Mouse (Mus musculus): ENCODE data around the gene Col6a6.

The Col6a6 gene

DNA sequence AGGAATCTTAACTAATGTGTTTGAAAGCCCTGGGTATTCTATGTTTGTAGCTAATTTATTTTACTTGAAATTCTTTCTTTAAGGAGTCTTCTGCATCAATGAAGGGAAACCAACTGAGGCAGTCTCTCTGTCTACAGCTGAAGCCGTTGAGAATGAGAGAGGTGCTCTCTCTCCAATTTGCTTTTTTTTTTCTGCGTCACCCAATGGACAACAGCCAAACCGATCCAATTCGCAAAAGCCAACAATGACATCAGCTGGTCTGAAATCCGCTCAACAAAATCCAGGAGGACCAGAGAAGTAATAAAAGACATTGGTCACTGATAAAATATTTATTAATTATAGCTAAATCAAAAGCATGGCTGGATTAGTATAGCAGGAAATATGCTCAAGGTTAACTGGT, 26.5 kb downstream of the Col6a6 start:
- no peak for DNase-seq (ENCODE audit: low read depth, low spot score)

DNA sequence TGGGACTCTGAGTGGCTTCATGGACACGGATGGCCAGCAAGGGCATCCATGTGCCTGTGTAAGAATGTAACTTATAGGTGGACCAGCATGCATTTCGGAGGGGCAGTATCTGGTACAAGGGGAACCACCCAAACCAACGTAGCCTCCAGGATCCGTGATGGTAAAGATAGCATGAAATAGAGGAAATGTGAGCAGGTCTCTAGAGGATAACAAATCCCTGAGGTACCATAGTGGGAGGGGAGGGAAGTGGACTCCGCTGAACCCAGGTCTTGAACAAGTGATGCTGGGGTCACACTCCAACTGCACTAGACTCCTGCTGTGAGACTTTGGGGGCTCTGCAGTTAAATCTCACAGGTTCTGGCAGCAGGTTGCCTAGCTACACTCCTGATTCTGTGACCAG, 27.7 kb downstream of the Col6a6 start:
- DNase-seq (ENCODE audit: low read depth, low spot score) = no peak

DNA sequence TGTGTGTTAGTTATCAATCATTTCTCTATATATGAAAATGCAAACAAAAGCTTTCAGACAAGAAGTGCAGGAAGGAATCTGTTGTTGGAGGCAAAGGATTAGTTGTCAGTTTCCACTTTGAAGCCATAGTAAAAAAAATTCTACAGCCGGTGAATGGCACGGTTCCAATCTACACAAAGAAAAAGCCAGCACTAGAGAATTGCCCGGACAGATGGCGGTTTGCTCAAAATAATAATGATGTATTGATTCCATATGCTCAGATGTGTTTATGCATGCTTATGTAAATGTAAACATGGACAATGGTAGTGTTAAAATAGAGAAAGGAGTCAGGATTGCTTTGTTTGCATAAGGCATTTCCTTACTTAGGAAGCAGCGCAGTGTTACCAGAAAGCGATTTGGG, 31.8 kb downstream of the Col6a6 start:
- DNase-seq (ENCODE audit: low read depth, low spot score) = no peak

DNA sequence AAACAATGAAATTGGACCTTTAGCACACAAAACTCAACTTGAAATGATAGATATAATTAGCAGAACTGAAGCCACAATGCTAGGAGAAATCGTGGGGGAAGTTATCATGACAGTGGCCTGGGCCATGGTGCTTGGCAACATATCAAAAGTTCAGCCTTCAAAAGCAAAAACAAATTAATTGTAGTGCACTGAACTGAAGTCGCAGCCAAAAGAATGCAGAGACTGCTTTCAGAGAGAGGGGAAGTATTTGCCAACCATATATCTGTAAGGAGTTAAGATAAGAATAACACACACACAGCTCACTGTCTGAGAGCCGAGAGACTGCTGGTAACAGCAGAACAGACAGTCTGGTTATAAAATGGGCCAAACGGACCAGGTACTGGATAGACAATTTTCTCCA, 33.0 kb downstream of the Col6a6 start:
- DNase-seq (ENCODE audit: low read depth, low spot score) = no peak

DNA sequence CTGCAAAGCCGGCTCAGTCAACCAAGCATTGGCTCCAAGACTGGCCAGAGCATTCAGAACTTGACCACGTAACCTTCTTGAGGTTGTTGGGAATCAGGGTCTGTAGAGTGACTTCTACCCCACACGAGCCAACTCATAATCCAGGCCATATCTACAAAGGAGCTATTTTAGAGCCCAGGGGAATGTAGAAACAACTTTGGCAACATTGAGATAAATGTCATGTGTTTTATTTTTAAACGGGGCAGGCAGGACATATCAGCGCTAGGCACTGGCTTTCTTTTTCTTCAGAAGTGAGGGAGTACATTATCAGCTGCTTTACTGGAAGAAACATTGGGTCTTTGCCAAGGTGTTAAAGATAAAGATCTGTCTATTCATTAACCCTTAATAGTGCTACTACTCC, 36.1 kb downstream of the Col6a6 start:
- DNase-seq (ENCODE audit: low read depth, low spot score) = no peak

DNA sequence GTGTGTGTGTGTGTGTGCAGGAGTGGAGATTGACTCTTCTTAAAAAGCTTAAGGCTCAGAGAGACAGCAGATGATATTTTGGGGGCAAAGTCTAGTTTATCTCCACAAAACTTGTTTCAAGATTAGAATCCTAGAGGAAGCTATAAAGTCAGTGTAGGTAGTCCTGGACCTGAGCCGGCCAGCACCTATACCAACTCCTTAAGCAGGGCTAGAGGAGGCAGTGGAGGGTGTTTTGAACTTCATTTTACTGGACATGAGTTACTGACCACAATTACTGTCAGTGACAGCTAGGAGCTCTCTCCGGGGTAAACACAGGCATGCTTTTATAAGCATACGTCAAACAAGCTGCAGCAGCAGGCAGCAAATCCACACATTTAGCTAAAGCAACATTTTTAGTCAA, 39.8 kb downstream of the Col6a6 start:
- no peak for DNase-seq (ENCODE audit: low read depth, low spot score)

DNA sequence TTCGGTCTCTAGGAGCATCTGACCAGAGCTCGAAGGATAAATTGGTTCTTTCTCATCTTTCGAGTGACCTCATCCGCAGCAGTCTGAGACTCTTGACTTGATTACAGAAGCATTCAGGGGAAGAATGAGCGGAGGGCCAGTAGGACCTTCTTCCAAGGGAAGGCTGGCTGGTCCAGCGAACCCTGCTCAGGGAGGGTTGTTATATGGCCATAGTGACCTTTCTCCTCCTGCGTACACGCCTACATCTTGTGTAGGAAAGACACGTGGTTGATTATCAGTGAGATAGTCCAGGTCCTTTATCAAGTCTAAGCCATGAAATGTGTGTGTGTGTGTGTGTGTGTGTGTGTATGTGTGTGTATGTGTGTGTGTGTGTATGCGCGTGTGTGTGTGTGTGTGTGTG, 40.2 kb downstream of the Col6a6 start:
- DNase-seq (ENCODE audit: low read depth, low spot score) = no peak

DNA sequence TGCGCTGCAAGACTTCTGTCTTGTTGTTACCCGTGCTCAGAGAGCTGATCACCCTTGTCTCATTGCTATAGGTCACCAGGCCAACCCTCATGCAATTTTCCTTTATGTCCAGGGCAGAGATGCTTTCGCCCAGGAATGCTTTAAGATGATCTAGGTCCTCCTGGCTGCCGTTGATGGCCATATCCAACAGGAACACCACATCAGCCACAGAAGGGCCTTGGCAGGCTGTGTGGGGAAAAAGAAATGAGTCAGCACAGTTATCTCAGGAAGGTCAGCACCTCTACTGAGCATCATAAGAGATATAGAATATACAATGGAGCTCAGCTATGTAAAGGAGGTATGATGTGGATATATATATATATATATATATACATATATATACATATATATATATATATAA, 43.9 kb downstream of the Col6a6 start:
- no peak for DNase-seq (ENCODE audit: low read depth, low spot score)

DNA sequence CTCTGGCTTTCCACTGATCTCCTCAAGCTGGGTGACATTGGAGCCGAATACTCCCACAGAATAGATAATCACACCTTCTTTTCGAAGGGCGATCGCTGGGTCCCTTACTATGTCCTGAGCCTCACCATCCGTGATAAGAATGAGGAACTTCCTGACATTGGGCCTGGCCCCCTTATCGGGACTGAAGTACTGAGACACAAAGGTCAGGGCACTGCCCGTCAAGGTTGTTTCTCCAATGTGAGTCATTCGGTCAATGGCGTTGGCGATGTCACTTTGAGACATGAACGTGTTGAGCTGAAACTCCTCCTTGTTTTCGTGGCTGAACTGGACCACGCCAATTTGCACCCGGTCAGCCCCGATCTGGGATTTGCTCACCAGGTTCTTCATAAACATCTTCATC, 47.3 kb downstream of the Col6a6 start:
- no peak for DNase-seq (ENCODE audit: low read depth, low spot score)

DNA sequence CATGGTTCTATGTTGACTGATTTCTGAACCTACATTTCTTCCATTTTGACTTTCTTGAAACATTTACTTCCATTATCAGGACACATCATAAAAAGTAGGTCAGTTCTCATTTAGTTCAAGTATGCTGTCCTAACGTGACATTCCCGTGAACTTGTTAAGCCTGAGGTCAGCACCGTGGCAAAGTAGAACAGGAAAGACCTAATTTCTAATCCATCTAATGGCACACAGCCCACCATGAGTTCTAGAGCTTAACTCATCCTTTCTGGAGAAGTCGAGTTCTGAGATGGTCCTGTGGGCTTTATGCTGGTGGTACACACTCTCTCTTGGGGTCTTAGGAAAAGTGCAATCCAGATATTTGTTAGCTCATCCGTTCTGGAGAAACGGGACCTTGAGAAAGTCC, 49.2 kb downstream of the Col6a6 start:
- DNase-seq (ENCODE audit: low read depth, low spot score) = no peak

DNA sequence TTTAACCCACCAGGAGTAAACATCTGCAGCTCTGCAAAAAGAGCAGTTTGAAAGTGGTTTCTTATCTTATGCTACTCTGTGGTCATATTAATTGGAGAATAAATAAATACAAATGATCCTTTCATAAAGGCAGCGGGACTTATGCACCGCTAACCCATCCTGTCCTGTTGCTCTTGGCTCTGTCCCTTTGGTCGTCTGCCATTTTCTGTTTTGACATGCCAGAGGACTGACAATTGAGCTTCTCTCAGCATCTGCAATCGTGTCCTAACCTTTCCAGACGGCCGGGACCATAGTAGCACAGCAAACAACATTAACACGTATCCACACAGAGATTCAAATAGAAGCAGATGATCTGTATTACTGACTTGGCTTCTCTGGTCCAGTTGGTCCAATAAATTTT, 53.1 kb downstream of the Col6a6 start:
- DNase-seq (ENCODE audit: low read depth, low spot score) = no peak

DNA sequence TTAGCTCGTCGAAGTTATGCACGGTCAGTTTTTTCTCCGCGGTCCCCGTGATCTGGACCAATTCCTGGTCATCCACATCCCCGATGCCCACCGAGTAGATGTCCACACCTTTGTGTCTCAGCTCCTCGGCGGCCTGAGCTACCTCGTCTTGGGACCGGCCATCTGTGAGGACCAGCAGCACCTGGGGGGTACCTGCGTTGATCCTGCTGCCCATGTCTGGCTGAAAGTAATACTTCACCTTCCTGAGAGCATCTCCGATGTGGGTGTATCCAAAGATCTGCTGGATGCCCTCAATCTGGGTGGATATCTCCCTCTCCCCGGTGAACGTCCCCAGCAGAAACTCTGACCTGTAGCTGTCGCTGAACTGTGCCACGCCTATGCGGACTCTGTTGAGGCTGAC, 53.6 kb downstream of the Col6a6 start:
- DNase-seq (ENCODE audit: low read depth, low spot score) = no peak

DNA sequence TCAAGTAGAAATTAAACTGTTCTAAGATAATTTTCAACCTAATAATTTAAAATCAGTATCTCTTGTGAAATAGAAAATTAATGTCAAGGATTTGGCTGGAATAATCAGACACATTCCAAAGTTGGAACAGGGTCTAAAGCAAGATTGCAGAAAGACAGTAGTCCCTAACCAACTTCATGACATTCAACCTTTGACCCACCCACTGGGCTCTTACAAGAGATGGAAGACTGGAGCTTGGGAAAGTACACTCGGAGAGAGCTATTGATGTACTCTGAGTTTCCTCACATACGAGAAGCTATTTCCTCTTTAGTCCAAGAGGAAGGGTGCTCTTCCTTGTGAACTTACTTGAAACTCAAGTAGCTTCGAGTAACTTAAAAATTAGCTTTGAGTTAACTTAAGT, 56.6 kb downstream of the Col6a6 start:
- no peak for DNase-seq (ENCODE audit: low read depth, low spot score)

DNA sequence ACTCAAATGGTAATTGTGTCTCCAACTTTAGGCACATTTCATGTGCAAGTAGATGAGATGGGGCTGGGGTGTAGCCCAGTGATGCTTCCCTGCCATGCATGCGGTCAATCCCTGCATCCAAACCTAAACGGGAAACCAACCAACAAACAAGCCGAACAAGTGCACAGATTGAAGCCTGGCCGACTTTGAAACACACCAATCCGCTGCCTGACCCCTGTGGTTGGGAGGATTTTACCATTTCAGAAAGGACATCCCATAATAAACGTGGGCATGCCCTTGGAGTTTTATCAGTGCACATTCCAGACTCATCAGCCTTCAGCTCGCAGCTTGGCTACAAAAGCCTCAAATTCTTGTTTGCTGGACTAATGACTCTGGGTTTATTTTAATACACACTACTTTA, 57.3 kb downstream of the Col6a6 start:
- no peak for DNase-seq (ENCODE audit: low read depth, low spot score)

DNA sequence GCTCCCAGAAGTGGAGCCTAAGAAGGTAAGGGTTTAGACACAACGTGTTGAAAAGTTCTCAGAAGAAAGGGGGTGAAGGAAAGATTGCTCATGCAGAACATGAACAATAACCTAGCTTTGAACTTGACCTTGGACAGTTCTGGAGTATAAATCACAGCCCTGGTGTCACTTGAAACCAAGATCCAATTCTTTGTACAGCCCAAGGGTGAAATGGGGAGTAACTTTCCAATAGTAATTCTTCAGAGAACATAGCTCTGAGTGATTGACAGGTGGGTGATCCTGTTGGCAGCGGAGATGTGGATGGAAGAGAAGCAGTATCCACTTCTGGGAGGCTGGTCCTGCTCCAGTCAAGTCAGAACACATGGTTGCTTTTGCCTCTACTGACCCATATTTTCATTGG, 62.1 kb downstream of the Col6a6 start:
- DNase-seq (ENCODE audit: low read depth, low spot score) = no peak

DNA sequence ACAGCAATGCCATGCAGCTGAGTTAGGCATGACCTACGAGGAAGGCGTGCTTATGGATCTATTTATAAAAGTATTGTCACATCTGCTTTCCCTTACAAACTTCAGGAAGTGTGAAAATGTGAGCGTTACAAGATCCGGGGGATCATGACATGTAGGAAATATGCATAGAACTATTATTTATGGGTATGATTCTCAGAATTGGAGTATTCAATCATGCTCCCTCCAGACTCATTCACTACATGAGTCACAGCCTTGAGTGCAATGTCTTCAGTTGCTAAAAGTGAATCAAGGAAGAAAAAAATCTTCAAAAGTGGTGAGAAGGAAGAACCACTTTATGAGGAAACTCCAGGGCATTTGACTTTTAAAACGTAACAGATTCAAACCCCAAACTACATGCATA, 63.3 kb downstream of the Col6a6 start:
- DNase-seq (ENCODE audit: low read depth, low spot score) = no peak

DNA sequence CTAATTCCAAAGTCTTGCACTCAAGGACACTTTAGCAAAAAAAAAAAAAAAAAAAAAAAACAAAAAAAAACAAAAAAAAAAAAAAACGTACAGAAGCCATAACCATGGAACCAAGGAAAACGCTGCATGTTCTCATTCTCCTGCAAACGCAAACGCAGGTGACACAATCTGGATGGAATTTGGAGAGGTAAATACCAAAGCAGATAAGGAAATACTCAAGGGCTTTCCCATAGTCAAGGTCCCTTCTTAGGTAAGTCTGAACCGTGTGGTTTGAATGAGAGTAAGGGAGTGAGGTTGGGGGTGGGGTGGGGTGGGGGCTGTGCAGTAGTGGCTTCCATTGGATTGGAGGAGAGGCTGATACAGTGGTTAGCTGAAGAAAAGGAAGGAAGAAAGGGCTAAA, 63.8 kb downstream of the Col6a6 start:
- DNase-seq (ENCODE audit: low read depth, low spot score) = no peak

DNA sequence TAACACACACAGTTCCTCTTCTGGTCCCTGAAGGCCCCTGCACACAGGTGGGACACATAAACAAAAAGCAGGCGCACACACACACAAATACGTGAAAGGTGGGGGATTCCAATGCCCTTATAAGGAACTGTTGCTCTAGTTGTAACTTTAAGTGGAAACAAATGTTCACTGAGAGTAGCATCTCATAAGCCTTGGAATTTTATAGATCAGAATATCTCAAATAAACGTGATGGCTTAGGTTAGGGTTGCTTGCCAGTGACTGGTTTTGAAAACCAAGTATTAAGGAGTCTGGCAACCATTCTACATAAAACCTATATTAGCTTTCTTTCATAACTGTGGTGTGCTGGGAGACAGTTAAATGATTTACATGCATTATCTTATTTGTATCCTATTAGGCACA, 64.3 kb downstream of the Col6a6 start:
- no peak for DNase-seq (ENCODE audit: low read depth, low spot score)

DNA sequence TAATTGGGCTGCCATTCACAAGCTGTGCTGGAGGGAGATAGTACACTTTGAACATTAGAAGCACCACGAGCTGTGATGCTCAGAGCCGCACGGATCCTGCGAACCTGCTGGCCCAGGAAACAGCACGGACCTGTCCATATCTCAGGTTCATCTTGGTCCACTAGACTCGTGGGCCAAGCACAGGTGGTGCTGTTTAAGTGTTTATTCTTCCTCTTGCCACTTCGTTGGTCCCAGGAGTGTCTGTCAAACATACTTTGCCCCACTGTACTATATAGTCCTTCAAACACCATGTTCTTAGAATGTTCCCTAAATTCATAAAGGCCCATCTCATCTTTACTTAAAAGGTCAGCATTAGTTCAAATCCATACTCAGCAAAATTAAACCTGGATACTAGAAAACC, 65.7 kb downstream of the Col6a6 start:
- no peak for DNase-seq (ENCODE audit: low read depth, low spot score)

DNA sequence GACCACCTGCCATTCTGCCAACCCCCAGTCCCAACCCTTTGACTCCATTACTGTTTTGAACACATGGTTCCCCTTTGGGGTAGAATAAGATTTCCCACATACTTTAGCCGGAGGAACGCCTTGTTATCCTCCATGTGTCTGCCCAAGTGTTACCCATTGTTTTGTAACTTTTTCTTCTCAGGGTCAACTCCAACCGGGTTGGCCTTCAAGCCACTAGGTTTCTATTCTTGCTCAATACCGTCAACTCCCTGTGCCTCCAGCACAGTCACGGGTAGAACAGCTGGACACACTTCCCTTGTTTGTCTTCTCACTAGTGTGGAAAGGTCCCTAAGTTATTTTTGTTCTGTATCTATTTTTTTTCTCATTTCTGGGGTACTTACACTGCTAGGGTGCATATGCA, 69.1 kb downstream of the Col6a6 start:
- no peak for DNase-seq (ENCODE audit: low read depth, low spot score)

DNA sequence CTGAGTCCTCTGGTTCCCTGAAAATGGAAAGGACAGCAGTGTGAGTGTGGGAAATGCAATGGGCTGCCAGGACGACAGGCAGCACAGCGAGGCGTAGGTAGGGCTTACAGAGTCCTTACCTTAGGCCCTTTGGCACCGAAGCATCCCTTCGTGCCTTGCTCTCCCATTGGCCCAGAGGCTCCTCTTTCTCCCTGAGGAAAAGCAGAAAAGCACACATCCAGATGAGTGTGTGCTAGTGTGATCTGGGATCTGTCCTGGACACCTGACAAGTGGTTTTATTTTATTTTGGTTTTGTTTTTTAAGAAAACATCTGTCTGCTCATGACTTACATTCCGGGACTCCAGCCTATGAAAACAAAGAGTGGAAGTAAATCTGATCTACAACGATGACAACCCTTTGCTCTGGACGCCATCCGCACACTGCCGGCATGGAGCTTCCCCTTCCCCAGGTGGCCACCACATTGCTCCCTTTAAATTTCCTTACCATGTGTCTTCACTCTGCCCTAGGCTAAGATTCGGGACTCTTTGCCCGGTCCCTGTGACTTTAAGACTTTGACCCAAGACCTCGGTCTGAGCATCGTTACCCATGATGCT, 69.7 kb downstream of the Col6a6 start:
- DNase-seq (ENCODE audit: low read depth, low spot score) = no peak

DNA sequence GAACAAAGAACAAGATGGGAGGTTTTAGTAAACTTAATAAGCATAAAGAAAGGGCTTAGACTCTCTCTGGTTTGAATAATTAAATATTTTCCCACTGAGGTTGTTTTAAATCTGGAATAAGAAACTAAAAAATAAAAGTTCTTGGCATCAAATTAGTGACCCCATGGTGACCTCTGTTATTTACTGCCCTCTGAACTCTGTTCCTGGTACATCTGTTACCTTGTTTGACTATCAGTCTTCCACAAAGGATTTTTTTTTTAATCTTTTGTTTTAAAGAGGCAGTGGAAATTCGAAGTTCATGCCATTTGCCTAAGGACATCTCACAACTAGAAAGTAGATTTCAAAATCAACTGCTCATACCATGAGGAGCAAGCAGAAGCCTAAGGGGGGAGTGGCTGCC, 73.7 kb downstream of the Col6a6 start:
- DNase-seq (ENCODE audit: low read depth, low spot score) = no peak

DNA sequence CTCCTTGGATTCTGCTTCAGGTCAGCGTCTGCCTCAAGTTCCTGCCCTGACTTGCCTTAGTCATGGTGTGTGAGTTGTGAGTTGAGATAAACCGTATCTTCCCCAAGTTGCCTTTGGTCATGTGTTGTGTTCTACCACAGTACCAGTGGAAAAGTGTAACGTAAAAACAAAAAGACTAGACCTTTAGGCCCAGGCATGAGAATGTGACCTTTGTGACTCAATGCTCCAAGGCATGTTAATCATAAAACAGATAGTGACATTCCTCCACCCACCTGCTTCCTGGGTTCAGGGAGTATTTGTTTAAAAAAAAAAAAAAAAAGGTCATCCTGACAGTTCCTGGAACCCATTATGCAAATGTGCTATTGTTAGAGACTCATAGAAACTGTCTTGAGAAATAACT, 82.1 kb downstream of the Col6a6 start:
- no peak for DNase-seq (ENCODE audit: low read depth, low spot score)

DNA sequence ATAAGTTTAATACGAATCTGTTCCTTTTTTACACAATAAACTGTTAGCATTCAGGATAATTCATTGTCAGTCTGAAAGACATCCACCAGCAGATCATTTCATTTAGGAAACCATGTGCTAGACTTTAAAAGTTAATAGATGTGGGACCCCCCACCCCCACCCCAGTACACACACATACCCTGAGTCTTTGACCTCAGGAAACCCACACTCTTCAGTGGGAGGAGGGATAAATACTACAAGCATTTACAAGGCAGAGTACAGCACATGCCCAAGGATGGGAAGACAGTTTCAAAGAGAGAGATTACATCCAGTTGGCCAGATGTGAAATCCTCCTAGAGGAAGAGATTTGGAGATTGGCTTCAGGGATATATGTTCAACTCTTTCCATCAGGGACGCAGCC, 87.5 kb downstream of the Col6a6 start:
- DNase-seq (ENCODE audit: low read depth, low spot score) = no peak

DNA sequence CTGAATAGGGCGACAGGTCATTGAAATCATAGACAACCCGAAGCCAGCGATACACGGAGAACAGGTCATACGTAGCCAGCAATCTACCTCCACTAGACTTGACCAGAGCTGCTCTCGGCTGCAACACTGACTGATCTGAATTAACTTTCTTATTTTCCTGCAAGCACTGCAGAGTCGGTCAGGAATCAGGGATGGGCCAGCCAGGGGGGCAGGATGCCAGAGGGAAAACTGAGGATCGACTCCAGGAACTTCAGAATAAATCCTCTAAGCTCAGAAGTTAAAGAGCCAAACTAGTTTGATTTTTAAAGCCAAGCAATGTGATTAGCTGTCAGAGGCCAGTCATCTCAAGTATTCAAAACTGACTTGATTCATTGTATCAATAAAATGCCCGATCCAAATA, 88.5 kb downstream of the Col6a6 start:
- DNase-seq (ENCODE audit: low read depth, low spot score) = no peak

Data from CD4-positive, CD25-positive, alpha-beta regulatory T cell, adult 2 months (primary cell).